Mouse (Mus musculus) frontal cortex, postnatal 36 days (tissue): ENCODE data around the gene Serpinb7.

Source experiments
- DNase-seq, 2 experiments: peaks; one replicate each; pipeline ENCODE4 v3.0.0; 2022; ENCODE audit warnings: low spot score in 2 of 2

The Serpinb7 gene

GRCm38 (mm10) chr1:107489577-107489976, 90.1 kb downstream of the Serpinb7 start:
- DNase-seq = no peak

GRCm38 (mm10) chr1:107496789-107497188, 97.3 kb downstream of the Serpinb7 start:
- DNase-seq = no peak

GRCm38 (mm10) chr1:107502025-107502424, 102.6 kb downstream of the Serpinb7 start:
- no peak for DNase-seq
